Mouse (Mus musculus) gastrocnemius, postnatal 10 days (tissue): ENCODE results near the gene Ncan. TPM values are rescaled to one million over a fixed set of nuclear protein-coding genes. Genes with fewer than 3 reads are reported as not detected.
A peak's percentile ranks its signal among the peaks of the same experiment; 100 is the strongest.

Experiments used
- DNase-seq: peaks from one replicate; pipeline ENCODE4 v3.0.0; 2021; ENCODE audit warnings: mixed read lengths
- total RNA-seq, 2 experiments: library from RNA; stranded (reverse); gene quantifications; 2 replicates each; pipeline ENCODE4 v1.2.3; 2021

The Ncan gene
- total RNA-seq, 2 experiments from 2014 or later, result 0.61 to 0.81 TPM

- peak; percentile 48 for DNase-seq
These were observed 8.8 kb upstream of the Ncan start for GRCm38 (mm10) chr8:70129309-70129952.

DNA sequence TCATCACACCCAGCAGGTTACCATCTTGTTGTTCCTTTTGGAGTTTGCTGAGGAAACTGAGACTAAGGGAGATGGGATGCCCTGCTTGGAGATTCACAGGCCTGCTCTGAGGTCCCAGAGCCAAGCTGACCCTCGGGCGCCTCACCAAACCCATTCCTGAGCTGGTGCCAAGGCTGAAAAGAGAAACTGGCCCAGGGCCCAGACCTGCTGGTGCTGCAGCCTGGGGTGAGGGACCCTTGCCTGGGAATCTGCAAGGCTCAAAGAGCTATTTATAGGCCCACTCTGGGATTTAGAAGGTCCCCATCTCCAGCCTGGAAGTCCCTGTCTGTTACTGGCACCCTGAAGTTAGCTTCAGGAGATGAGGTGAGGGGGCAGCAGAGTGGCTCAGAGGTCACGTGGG lies 7.8 kb upstream of the Ncan start:
- peak; percentile 62 for DNase-seq

- DNase-seq, result no peak
These were observed 4.3 kb upstream of the Ncan start for GRCm38 (mm10) chr8:70124992-70125391.

DNA sequence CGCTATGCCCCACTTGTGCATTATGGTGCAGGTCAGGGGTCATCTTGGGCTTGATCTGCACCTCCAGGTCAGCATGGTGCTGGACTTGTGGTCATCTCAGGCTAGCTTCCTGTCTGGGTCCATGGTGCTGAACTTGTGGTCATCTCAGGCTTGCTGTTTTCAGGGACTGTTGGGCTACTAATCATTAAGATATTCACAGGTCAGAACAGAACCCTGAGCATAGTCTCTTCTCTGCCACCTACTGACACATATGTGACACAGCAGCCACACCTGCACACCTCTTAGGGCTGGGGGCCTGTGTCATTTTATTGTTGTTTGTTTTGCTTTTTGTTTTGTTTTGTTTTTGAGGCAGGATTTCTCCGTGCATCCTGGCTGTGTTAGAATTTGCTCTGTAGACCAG lies 2.2 kb upstream of the Ncan start:
- DNase-seq, result no peak

DNA sequence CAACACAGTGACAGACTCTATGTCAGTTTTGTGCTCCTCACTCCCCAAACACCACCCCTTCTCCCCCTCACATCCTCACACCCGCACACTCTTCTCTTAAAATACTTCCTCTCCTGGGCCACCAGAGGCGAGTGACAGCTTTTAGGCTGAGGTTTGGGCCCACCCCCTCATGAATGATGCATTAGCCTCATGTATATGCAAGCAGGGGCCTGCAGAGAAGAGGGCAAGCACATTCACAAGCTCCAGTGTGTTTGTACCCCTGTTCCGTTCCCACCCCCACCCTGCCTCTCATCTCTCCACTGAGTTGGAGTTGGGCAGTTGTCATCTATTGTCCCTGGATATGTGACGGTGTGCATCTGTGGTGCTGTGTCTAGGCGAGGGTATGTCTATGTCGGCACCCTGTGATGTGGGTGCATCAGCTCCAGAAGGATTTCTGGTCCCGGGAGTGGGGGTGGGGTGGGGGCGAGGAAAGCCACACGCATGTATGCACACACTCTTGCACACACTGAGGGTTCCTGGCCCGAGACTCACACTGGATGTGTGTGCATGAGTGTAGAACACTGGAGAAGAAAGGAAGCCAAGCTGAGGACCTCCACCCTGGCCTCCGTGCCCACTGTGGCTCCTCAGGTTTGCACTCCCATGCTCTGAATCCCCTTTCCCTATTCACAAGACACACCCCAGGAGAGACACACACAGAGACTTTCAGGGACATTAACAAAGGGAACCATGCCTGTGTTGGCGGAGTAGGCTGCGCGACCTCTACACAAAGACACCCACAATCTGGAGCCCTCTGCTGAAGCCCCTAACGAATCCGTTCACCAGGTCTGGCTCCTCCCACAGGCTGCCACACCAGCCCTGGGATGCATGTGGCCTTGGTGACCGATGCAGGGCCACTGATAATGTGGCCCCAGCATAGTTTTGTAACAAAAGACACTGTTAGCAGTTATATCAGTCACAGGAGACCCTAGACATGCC lies 1.7 kb downstream of the Ncan start:
- no peak for DNase-seq

- no peak for DNase-seq
These were observed 3.1 kb downstream of the Ncan start for GRCm38 (mm10) chr8:70117611-70118010.

DNA sequence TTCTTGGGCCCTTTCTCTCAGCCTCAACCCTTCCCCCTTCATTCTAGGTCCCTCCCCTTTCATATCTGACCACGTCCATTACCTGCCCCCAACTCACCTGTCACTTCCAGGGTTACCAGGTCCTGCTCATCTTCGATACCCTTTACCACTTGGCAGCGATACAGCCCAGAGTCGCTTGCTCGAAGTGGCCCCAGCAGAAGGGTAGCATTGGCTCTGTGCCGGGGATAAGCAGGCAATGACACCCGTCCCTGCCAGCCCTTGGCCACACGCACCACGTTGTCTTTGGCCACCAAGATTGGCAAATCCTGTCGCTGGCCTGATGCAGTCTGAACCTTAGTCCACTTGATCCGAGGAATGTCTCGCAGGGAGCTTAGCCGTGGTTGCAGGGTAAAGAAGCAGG lies 5.8 kb downstream of the Ncan start:
- DNase-seq, result no peak

DNA sequence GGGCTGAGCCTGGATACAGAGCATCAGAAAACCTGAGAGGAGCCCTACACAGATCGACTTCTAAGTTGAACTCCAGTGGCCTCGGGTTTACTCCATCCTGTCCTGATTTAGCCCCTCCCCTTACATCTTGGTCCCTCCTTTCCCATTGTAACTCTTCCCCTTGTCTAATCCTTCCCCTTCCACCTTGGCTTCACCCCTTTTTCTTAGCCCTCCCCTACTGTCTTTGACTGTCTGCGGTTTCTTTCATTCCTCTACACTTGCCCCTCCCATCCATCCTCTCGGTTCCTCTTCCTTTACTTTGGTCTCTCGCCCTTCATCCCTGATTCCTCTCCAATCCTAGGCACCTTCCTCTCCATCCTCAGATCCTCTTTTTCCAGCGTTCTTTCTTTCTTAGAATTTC lies 6.2 kb downstream of the Ncan start:
- no peak for DNase-seq

DNA sequence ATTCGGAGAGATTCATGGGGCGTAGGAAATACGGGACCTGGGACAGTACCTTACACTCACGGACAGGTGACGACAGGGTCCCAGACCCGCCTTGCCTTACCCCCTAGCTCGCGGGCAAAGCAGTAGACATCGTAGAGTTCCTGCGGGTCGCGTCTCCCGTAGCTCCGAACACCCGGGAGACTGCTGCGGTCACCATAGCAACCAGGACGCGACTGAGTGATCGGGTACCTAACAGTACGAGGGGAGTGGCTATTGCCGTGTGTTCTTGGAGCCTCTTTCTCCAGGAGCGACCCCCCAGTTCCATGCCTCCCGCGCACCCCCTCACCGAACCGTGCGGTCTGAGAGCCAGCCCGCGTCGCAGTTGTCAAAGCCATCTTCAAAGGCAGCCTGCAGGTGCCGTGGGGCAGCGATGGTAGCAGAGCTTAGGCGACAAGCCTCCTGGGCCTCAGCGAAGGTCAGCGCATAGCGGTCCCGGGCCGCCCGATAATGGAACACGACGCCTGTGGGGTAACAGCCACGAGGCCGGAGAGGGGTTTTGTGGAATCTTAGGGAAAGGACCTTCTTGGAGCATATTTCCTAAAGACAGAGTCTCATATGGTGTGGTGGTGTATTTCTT lies 8.2 kb downstream of the Ncan start:
- no peak for DNase-seq

- DNase-seq, result no peak
These were observed 9.4 kb downstream of the Ncan start for GRCm38 (mm10) chr8:70111192-70111795.

DNA sequence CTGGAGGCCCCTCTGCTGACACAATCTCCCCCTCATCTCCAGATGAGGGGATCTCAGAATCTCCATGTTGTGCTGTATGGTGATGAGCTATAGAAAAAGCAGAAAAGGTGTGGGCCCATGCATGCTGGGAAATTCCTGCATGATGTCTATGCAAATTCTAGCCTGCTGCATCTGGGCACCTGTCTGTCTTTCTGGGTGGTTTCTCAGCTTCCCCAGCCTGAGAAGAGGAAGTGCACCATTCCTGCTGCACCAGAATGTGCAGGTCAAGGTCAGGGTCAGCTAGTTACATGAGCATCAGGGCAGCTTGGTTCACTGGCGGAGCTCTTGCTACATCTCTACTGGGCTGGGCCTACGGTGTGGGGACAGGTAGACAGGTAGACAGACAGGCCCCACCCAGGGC lies 10.2 kb downstream of the Ncan start:
- no peak for DNase-seq

- no peak for DNase-seq
These were observed 15.8 kb downstream of the Ncan start for GRCm38 (mm10) chr8:70104922-70105321.

DNA sequence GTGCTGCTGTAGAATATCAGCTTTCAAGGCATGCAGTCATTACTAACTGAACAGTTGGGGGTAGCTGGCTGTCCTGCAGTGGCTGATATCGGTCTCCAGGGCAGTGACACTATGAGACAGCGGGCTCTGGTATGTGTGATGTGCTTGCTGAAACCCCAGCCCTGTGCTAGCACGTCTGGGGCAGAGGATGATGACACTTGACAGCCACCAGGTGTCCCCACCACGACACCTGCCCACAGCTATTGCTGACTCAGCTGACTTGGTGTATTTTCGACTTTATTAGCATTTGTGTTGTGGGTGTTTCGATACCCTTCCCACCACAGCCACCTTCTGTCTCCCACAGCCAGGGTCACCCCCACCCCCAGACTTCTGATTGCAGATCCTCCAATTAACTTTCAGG lies 16.2 kb downstream of the Ncan start:
- peak; percentile 32 for DNase-seq

DNA sequence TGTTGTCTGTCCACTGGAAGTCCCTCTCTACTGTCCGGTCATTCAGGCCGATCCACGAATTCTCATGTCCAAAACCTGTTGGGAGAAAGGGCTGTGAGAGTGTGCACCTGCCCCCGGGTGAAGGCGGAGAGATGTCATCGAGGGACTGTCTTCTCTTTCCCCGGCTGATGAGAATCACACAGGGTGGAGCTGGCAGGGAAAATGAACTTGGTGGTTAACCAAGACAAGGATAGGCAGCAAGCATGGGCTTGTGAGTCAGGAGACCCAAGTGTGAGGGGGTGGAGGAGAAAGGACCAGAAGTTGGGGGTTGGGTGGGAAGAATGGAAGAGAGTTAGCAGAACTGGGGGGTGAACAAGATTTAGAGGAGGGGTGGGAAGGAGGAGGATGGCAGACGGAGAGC lies 20.4 kb downstream of the Ncan start:
- DNase-seq, result no peak

- DNase-seq, result no peak
These were observed 21.4 kb downstream of the Ncan start for GRCm38 (mm10) chr8:70099276-70099675.

GRCm38 (mm10) chr8:70092786-70093185 lies 27.9 kb downstream of the Ncan start:
- DNase-seq, result no peak

DNA sequence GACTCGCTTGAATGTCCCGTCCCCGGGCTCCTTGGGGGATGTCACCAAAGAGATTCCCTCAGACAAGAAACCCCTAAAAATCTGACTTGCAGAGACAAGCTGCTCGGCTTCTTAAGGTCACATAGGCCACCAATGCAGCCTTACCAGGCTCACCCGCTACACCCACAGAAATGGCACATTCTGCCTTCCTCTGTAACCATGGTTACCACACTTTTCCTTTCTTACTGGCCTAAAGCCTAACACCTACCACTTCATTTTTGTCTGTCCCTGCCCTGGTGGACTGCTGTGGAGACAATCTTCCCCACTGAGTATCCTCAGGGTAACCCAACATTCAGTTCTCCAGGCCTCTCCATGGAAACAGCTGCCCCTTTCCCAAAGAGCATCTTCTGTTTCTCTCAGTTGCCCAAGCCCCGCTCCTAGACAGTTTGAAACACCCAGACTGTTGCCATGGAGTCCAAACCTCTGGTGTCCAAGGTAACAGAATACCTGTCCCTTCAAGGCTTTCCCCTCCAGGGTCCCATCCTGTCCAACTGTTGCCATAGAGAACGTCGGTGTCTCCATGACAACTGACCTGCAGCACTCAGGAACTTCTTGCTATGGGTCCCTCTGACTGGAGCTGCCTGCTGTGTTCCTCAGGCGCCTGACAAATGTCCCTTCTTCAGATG lies 31.2 kb downstream of the Ncan start:
- no peak for DNase-seq

GRCm38 (mm10) chr8:70087836-70088650 lies 32.6 kb downstream of the Ncan start:
- peak; percentile 38 for DNase-seq

GRCm38 (mm10) chr8:70087237-70087636 lies 33.4 kb downstream of the Ncan start:
- no peak for DNase-seq

- no peak for DNase-seq
These were observed 34.5 kb downstream of the Ncan start for GRCm38 (mm10) chr8:70086151-70086550.
